Mouse (Mus musculus): ENCODE measurements around the gene Galnt14. TPM values are rescaled to one million over a fixed set of nuclear protein-coding genes. Genes with fewer than 3 reads are reported as not detected.

Gene Galnt14
- polyA plus RNA-seq, 1 experiment from 2014 or later: 9.5 TPM

- Histone ChIP-seq H3K9me3 (ENCODE audit: control insufficient read depth, low read length) (no peaks in the 10 kb centered on the region), H3K36me3 (ENCODE audit: control insufficient read depth, insufficient read depth, low read length) (no peaks in the 10 kb centered on the region), H3K27me3 (ENCODE audit: control insufficient read depth, insufficient read depth, low read length) (no peaks in the 10 kb centered on the region), H3K4me1 (ENCODE audit: control insufficient read depth, insufficient read depth, low read length) (no peaks in the 10 kb centered on the region), H3K4me3 (ENCODE audit: low read depth, low read length) (no peak overlapping the region), H3K27ac (ENCODE audit: low read depth, low read length) (no peak overlapping the region), H3K4me2 (ENCODE audit: low read depth) (no peak overlapping the region), H3K9ac (ENCODE audit: low read length) (no peak overlapping the region)
- no peak for DNase-seq (ENCODE audit: low spot score)
- no peak for ATAC-seq (ENCODE audit: insufficient read depth, low FRiP score, low TSS enrichment)
- 93% methylated on average over 3 of the region's 3 CpGs for WGBS
These were observed 194.7 kb downstream of the Galnt14 start for GRCm38 (mm10) chr17:73515506-73515905.

GRCm38 (mm10) chr17:73514862-73515261 is 195.4 kb downstream of the Galnt14 start:
- H3K36me3 ChIP-seq (ENCODE audit: control insufficient read depth, insufficient read depth, low read length): no peaks in the 10 kb centered on the region
- H3K9ac ChIP-seq (ENCODE audit: low read length): no peak overlapping the region
- H3K27me3 ChIP-seq (ENCODE audit: control insufficient read depth, insufficient read depth, low read length): no peaks in the 10 kb centered on the region
- no peak overlapping the region for H3K4me3 ChIP-seq (ENCODE audit: low read depth, low read length)
- no peaks in the 10 kb centered on the region for H3K4me1 ChIP-seq (ENCODE audit: control insufficient read depth, insufficient read depth, low read length)
- no peak overlapping the region for H3K27ac ChIP-seq (ENCODE audit: low read depth, low read length)
- DNase-seq (ENCODE audit: low spot score): no peak
- H3K9me3 ChIP-seq (ENCODE audit: control insufficient read depth, low read length): no peaks in the 10 kb centered on the region
- no peak overlapping the region for H3K4me2 ChIP-seq (ENCODE audit: low read depth)
- 89% methylated on average over 1 of the region's 1 CpGs for WGBS
- ATAC-seq (ENCODE audit: insufficient read depth, low FRiP score, low TSS enrichment): no peak

GRCm38 (mm10) chr17:73514258-73514657 is 196.0 kb downstream of the Galnt14 start:
- H3K4me3 ChIP-seq (ENCODE audit: low read depth, low read length): no peak overlapping the region
- no peak overlapping the region for H3K4me2 ChIP-seq (ENCODE audit: low read depth)
- H3K27ac ChIP-seq (ENCODE audit: low read depth, low read length): no peak overlapping the region
- ATAC-seq (ENCODE audit: insufficient read depth, low FRiP score, low TSS enrichment): no peak
- no peak for DNase-seq (ENCODE audit: low spot score)
- H3K9me3 ChIP-seq (ENCODE audit: control insufficient read depth, low read length): no peaks in the 10 kb centered on the region
- no peaks in the 10 kb centered on the region for H3K36me3 ChIP-seq (ENCODE audit: control insufficient read depth, insufficient read depth, low read length)
- no peaks in the 10 kb centered on the region for H3K27me3 ChIP-seq (ENCODE audit: control insufficient read depth, insufficient read depth, low read length)
- no peak overlapping the region for H3K9ac ChIP-seq (ENCODE audit: low read length)
- WGBS: 91% methylated on average over 4 of the region's 4 CpGs
- no peaks in the 10 kb centered on the region for H3K4me1 ChIP-seq (ENCODE audit: control insufficient read depth, insufficient read depth, low read length)

GRCm38 (mm10) chr17:73512844-73513243 is 197.4 kb downstream of the Galnt14 start:
- no peaks in the 10 kb centered on the region for H3K36me3 ChIP-seq (ENCODE audit: control insufficient read depth, insufficient read depth, low read length)
- 86% methylated on average over 5 of the region's 5 CpGs for WGBS
- no peak overlapping the region for H3K4me2 ChIP-seq (ENCODE audit: low read depth)
- H3K4me1 ChIP-seq (ENCODE audit: control insufficient read depth, insufficient read depth, low read length): no peaks in the 10 kb centered on the region
- DNase-seq (ENCODE audit: low spot score): no peak
- H3K4me3 ChIP-seq (ENCODE audit: low read depth, low read length): no peak overlapping the region
- H3K27me3 ChIP-seq (ENCODE audit: control insufficient read depth, insufficient read depth, low read length): no peaks in the 10 kb centered on the region
- no peaks in the 10 kb centered on the region for H3K9me3 ChIP-seq (ENCODE audit: control insufficient read depth, low read length)
- no peak overlapping the region for H3K27ac ChIP-seq (ENCODE audit: low read depth, low read length)
- no peak for ATAC-seq (ENCODE audit: insufficient read depth, low FRiP score, low TSS enrichment)
- no peak overlapping the region for H3K9ac ChIP-seq (ENCODE audit: low read length)

GRCm38 (mm10) chr17:73507804-73508535 is 202.3 kb downstream of the Galnt14 start:
- no peak for DNase-seq (ENCODE audit: low spot score)
- H3K27me3 ChIP-seq (ENCODE audit: control insufficient read depth, insufficient read depth, low read length): no peaks in the 10 kb centered on the region
- H3K27ac ChIP-seq (ENCODE audit: low read depth, low read length): no peak overlapping the region
- H3K9me3 ChIP-seq (ENCODE audit: control insufficient read depth, low read length): no peaks in the 10 kb centered on the region
- H3K9ac ChIP-seq (ENCODE audit: low read length): no peak overlapping the region
- WGBS: 78% methylated on average over 13 of the region's 13 CpGs
- H3K4me1 ChIP-seq (ENCODE audit: control insufficient read depth, insufficient read depth, low read length): no peaks in the 10 kb centered on the region
- no peaks in the 10 kb centered on the region for H3K36me3 ChIP-seq (ENCODE audit: control insufficient read depth, insufficient read depth, low read length)
- H3K4me2 ChIP-seq (ENCODE audit: low read depth): no peak overlapping the region
- no peak for ATAC-seq (ENCODE audit: insufficient read depth, low FRiP score, low TSS enrichment)
- no peak overlapping the region for H3K4me3 ChIP-seq (ENCODE audit: low read depth, low read length)

GRCm38 (mm10) chr17:73504111-73504510 is 206.1 kb downstream of the Galnt14 start:
- no peak overlapping the region for H3K9ac ChIP-seq (ENCODE audit: low read length)
- ATAC-seq (ENCODE audit: insufficient read depth, low FRiP score, low TSS enrichment) (no peak), DNase-seq (ENCODE audit: low spot score) (no peak)
- H3K9me3 ChIP-seq (ENCODE audit: control insufficient read depth, low read length): no peaks in the 10 kb centered on the region
- H3K27ac ChIP-seq (ENCODE audit: low read depth, low read length): no peak overlapping the region
- H3K36me3 ChIP-seq (ENCODE audit: control insufficient read depth, insufficient read depth, low read length): no peaks in the 10 kb centered on the region
- H3K4me3 ChIP-seq (ENCODE audit: low read depth, low read length): no peak overlapping the region
- H3K4me1 ChIP-seq (ENCODE audit: control insufficient read depth, insufficient read depth, low read length): no peaks in the 10 kb centered on the region
- H3K27me3 ChIP-seq (ENCODE audit: control insufficient read depth, insufficient read depth, low read length): no peaks in the 10 kb centered on the region
- no peak overlapping the region for H3K4me2 ChIP-seq (ENCODE audit: low read depth)
- 83% methylated on average over 4 of the region's 4 CpGs for WGBS

GRCm38 (mm10) chr17:73502613-73503012 is 207.6 kb downstream of the Galnt14 start:
- ATAC-seq (ENCODE audit: insufficient read depth, low FRiP score, low TSS enrichment): no peak
- H3K27ac ChIP-seq (ENCODE audit: low read depth, low read length): no peak overlapping the region
- H3K4me1 ChIP-seq (ENCODE audit: control insufficient read depth, insufficient read depth, low read length): no peaks in the 10 kb centered on the region
- WGBS: 88% methylated on average over 4 of the region's 4 CpGs
- no peak overlapping the region for H3K9ac ChIP-seq (ENCODE audit: low read length)
- no peak overlapping the region for H3K4me2 ChIP-seq (ENCODE audit: low read depth)
- no peaks in the 10 kb centered on the region for H3K9me3 ChIP-seq (ENCODE audit: control insufficient read depth, low read length)
- DNase-seq (ENCODE audit: low spot score): no peak
- H3K36me3 ChIP-seq (ENCODE audit: control insufficient read depth, insufficient read depth, low read length): no peaks in the 10 kb centered on the region
- no peak overlapping the region for H3K4me3 ChIP-seq (ENCODE audit: low read depth, low read length)
- no peaks in the 10 kb centered on the region for H3K27me3 ChIP-seq (ENCODE audit: control insufficient read depth, insufficient read depth, low read length)

GRCm38 (mm10) chr17:73489519-73489918 is 220.7 kb downstream of the Galnt14 start:
- ATAC-seq (ENCODE audit: insufficient read depth, low FRiP score, low TSS enrichment) (no peak), DNase-seq (ENCODE audit: low spot score) (no peak)
- Histone ChIP-seq H3K27me3 (ENCODE audit: control insufficient read depth, insufficient read depth, low read length) (no peaks in the 10 kb centered on the region), H3K4me3 (ENCODE audit: low read depth, low read length) (no peak overlapping the region), H3K4me2 (ENCODE audit: low read depth) (no peak overlapping the region), H3K9me3 (ENCODE audit: control insufficient read depth, low read length) (no peaks in the 10 kb centered on the region), H3K36me3 (ENCODE audit: control insufficient read depth, insufficient read depth, low read length) (no peaks in the 10 kb centered on the region), H3K9ac (ENCODE audit: low read length) (no peak overlapping the region), H3K4me1 (ENCODE audit: control insufficient read depth, insufficient read depth, low read length) (no peaks in the 10 kb centered on the region), H3K27ac (ENCODE audit: low read depth, low read length) (no peak overlapping the region)
- WGBS: 78% methylated on average over 4 of the region's 4 CpGs

GRCm38 (mm10) chr17:73487792-73488191 is 222.5 kb downstream of the Galnt14 start:
- Histone ChIP-seq H3K27me3 (ENCODE audit: control insufficient read depth, insufficient read depth, low read length) (no peaks in the 10 kb centered on the region), H3K4me3 (ENCODE audit: low read depth, low read length) (no peak overlapping the region), H3K4me2 (ENCODE audit: low read depth) (no peak overlapping the region), H3K9ac (ENCODE audit: low read length) (no peak overlapping the region), H3K4me1 (ENCODE audit: control insufficient read depth, insufficient read depth, low read length) (no peaks in the 10 kb centered on the region), H3K36me3 (ENCODE audit: control insufficient read depth, insufficient read depth, low read length) (no peaks in the 10 kb centered on the region), H3K27ac (ENCODE audit: low read depth, low read length) (no peak overlapping the region), H3K9me3 (ENCODE audit: control insufficient read depth, low read length) (no peaks in the 10 kb centered on the region)
- no peak for ATAC-seq (ENCODE audit: insufficient read depth, low FRiP score, low TSS enrichment)
- 30% methylated on average over 13 of the region's 13 CpGs for WGBS
- peak; percentile 73 for DNase-seq (ENCODE audit: low spot score)
